Mouse (Mus musculus) kidney, adult 2 months (tissue): ENCODE measurements around the gene Zc3h4. TPM values are rescaled to one million over a fixed set of nuclear protein-coding genes. Genes with fewer than 3 reads are reported as not detected.

Source experiments
- DNase-seq: peaks from one replicate; pipeline ENCODE4 v3.0.0; 2021
- H3K27ac ChIP-seq: fragments of 200-500 bp; 2 replicates; pipeline ENCODE4 v1.5.1; 2012; ENCODE audit warnings: low read depth, low read length, control low read depth, inconsistent platforms; ENCODE audit not compliant: insufficient read depth
- H3K27me3 ChIP-seq: fragments of 200-500 bp; replicated peaks from 2 replicates; pipeline ENCODE4 v1.6.1; 2012; ENCODE audit warnings: mild to moderate bottlenecking, moderate library complexity, low read length, inconsistent platforms; ENCODE audit not compliant: control insufficient read depth, insufficient read depth
- H3K36me3 ChIP-seq: fragments of 200-500 bp; 2 replicates; pipeline ENCODE4 v1.6.1; 2012; ENCODE audit warnings: mild to moderate bottlenecking, moderate library complexity, low read length, inconsistent platforms; ENCODE audit not compliant: control insufficient read depth, insufficient read depth
- H3K4me1 ChIP-seq: fragments of 200-500 bp; 2 replicates; pipeline ENCODE4 v1.6.1; 2011; ENCODE audit warnings: low read length; ENCODE audit not compliant: control insufficient read depth, insufficient read depth
- H3K4me3 ChIP-seq: fragments of 200-500 bp; 2 replicates; pipeline ENCODE4 v1.5.1; 2011; ENCODE audit warnings: mild to moderate bottlenecking, low read depth, low read length, control low read depth; ENCODE audit not compliant: insufficient read depth
- CTCF ChIP-seq: fragments of 200-500 bp; conservative IDR thresholded peaks from 2 replicates; pipeline ENCODE4 v1.5.1; 2011; ENCODE audit warnings: low read depth, mild to moderate bottlenecking, control low read depth, low read length, moderate library complexity, mixed read lengths; ENCODE audit not compliant: insufficient read depth, insufficient read length
- POLR2A ChIP-seq: fragments of 200-500 bp; IDR thresholded peaks from one replicate; pipeline ENCODE4 v1.6.1; 2011; ENCODE audit warnings: low read depth, low read length, control low read depth
- WGBS: fragments of 180-500 bp; shearing (Covaris S2); methylation state at CpG from one replicate; pipeline ENCODE4 v1.1.7; 2018; 5-methylcytosine and 5-hydroxymethylcytosine counted together
- polyA plus RNA-seq: library from polyadenylated mRNA; depleted of rRNA; stranded (reverse); fragments of >200 nt; gene quantifications from 2 replicates; pipeline ENCODE4 v1.2.3, GENCODE M21; 2012

Zc3h4 gene
- polyA plus RNA-seq, 1 experiment: 23.9 TPM

- TF ChIP-seq POLR2A (no peak), CTCF (no peak)
- peak; percentile 69 for DNase-seq
- Histone ChIP-seq H3K36me3 (peaks cover 7% of the 10 kb centered on the region; the same call in 1 of the 2 replicates), H3K4me3 (no peak overlapping the region), H3K4me1 (peaks cover 27% of the 10 kb centered on the region), H3K27ac (peak overlapping the region; percentile 57), H3K27me3 (no peaks in the 10 kb centered on the region)
- WGBS: 49% methylated on average over 18 of the region's 18 CpGs
These were observed 21.6 kb downstream of the Zc3h4 start for GRCm38 (mm10) chr7:16422222-16422856.

- TF ChIP-seq CTCF: no peak
- TF ChIP-seq POLR2A: no peak
- H3K27ac ChIP-seq: no peak overlapping the region
- peaks cover 19% of the 10 kb centered on the region for H3K4me1 ChIP-seq
- no peak overlapping the region for H3K4me3 ChIP-seq
- 73% methylated on average over 9 of the region's 9 CpGs for WGBS
- no peak for DNase-seq
- H3K36me3 ChIP-seq: peaks cover 7% of the 10 kb centered on the region; the same call in 1 of the 2 replicates
- no peaks in the 10 kb centered on the region for H3K27me3 ChIP-seq
These were observed 23.0 kb downstream of the Zc3h4 start for GRCm38 (mm10) chr7:16423731-16424130.

GRCm38 (mm10) chr7:16425721-16426120 is 25.0 kb downstream of the Zc3h4 start:
- no peak for DNase-seq
- Histone ChIP-seq H3K4me3 (no peak overlapping the region), H3K27ac (no peak overlapping the region), H3K27me3 (no peaks in the 10 kb centered on the region), H3K4me1 (peaks cover 8% of the 10 kb centered on the region; the same call in 1 of the 2 replicates), H3K36me3 (peaks cover 7% of the 10 kb centered on the region; the same call in 1 of the 2 replicates)
- TF ChIP-seq POLR2A (no peak), CTCF (no peak)
- 77% methylated on average over 10 of the region's 10 CpGs for WGBS

GRCm38 (mm10) chr7:16426129-16426729 is 25.5 kb downstream of the Zc3h4 start:
- no peak overlapping the region for H3K27ac ChIP-seq
- WGBS: 53% methylated on average over 4 of the region's 4 CpGs
- no peaks in the 10 kb centered on the region for H3K27me3 ChIP-seq
- peaks cover 7% of the 10 kb centered on the region; the same call in 1 of the 2 replicates for H3K4me1 ChIP-seq
- TF ChIP-seq CTCF (peak; percentile 87), POLR2A (no peak)
- no peak overlapping the region for H3K4me3 ChIP-seq
- peak; percentile 90 for DNase-seq
- peaks cover 7% of the 10 kb centered on the region; the same call in 1 of the 2 replicates for H3K36me3 ChIP-seq

GRCm38 (mm10) chr7:16433352-16433971 is 32.8 kb downstream of the Zc3h4 start:
- no peak overlapping the region for H3K27ac ChIP-seq
- 86% methylated on average over 3 of the region's 3 CpGs for WGBS
- no peak for DNase-seq
- H3K4me1 ChIP-seq: no peaks in the 10 kb centered on the region
- H3K27me3 ChIP-seq: no peaks in the 10 kb centered on the region
- TF ChIP-seq POLR2A: no peak
- no peak for TF ChIP-seq CTCF
- H3K36me3 ChIP-seq: no peaks in the 10 kb centered on the region; the same call in 1 of the 2 replicates
- H3K4me3 ChIP-seq: no peak overlapping the region

GRCm38 (mm10) chr7:16435088-16435487 is 34.4 kb downstream of the Zc3h4 start:
- no peak for DNase-seq
- H3K4me1 ChIP-seq: no peaks in the 10 kb centered on the region
- TF ChIP-seq CTCF: no peak
- H3K27me3 ChIP-seq: no peaks in the 10 kb centered on the region
- H3K27ac ChIP-seq: no peak overlapping the region
- 87% methylated on average over 9 of the region's 9 CpGs for WGBS
- H3K4me3 ChIP-seq: no peak overlapping the region
- no peaks in the 10 kb centered on the region; the same call in 1 of the 2 replicates for H3K36me3 ChIP-seq

GRCm38 (mm10) chr7:16441241-16441640 is 40.5 kb downstream of the Zc3h4 start:
- Histone ChIP-seq H3K4me1 (no peaks in the 10 kb centered on the region), H3K4me3 (no peak overlapping the region), H3K36me3 (no peaks in the 10 kb centered on the region), H3K27me3 (no peaks in the 10 kb centered on the region), H3K27ac (no peak overlapping the region)
- TF ChIP-seq CTCF (peak; percentile 28; the same call in 1 of the 2 replicates), POLR2A (no peak)
- DNase-seq: no peak
